Mouse (Mus musculus): ENCODE results near the gene Fbxl8.
A peak's percentile ranks its signal among the peaks of the same experiment; 100 is the strongest.
"Not testable (repeated sequence)": the region's sequence is repeated elsewhere in the genome, so short reads cannot be mapped to it uniquely, and the experiment has no call there.

The Fbxl8 gene

DNA sequence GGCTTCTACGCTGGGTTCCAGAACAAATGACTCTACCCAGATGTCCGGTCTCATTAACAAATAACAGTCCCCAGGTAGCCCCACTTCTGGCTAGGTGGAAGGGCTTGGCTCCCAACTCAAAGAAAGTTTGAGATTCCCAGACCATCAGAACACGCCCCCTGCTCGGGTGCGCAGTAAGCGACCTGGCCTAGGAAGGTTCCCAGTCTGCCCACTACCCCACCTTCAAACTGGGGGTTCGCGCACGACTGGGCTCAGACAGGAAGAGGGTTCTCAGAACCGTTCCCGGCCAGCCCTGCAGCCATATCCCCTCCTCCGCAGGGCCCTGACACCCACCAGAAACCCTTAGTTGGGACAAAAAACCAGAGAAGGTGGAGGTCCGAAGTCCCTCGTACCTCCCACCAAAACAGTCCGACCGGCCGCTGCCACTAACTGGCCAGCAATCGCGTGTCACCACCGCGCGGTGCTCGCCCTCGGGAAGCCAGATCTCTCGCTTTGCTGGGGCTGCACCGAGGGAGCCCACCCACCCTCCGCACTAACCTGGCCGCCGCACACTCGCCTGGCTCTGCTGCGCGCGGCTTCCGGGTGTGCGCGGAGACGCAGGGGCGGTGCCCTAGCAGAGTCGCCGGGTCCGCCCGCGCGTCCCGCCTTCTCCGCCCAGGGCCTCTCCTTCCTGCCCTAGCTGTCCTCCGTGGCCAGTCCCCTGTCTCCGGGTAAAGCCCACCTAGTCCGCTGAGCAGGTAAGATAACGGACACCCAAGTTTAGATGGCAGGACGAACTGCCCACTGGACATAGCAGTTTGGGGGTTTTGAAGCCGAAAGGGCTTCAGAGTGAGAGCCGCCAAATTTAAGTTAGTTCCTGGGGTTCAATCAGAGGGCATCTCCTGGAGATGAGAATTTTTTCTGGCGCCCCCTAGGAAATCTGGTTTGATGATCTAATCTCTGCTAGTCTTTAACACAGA, at the start of gene Fbxl8, which contains the start of gene Tradd:
Fbxl8 (plus strand) TSS at position 625 of the 959 bp plus-strand sequence.
Tradd (minus strand) TSS at position 586 of the 959 bp plus-strand sequence.
- DNase-seq (ENCODE audit: low spot score) = peak; percentile 72

DNA sequence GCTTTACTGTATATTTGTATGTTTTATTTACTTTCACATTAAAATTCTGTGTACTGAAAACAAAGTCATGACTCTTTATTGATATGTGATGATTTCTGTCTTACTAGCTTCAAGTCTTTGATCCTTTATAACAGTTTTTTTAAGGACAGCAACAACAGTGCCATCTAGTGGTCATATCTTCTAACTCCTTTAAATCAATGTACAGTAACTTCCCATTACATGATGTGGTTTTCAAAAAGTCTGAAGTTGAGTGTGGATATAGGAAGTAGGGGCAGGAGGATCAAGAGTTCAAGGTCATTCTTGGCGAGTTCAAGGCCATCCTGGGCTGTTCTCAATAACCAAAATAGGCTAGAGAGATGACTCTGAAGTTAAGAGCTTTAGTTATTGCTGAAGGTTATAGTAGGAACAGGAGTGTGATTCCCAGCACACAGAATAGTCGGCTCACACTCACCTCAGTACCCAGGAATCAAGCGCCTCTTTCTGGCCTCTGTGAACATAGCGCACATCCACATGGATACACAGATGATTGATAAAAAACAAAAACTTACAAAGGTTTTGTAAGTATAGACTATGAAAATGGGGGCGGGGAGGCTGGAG, 46.4 kb upstream of the Fbxl8 start:
- DNase-seq (ENCODE audit: low spot score) = no peak

DNA sequence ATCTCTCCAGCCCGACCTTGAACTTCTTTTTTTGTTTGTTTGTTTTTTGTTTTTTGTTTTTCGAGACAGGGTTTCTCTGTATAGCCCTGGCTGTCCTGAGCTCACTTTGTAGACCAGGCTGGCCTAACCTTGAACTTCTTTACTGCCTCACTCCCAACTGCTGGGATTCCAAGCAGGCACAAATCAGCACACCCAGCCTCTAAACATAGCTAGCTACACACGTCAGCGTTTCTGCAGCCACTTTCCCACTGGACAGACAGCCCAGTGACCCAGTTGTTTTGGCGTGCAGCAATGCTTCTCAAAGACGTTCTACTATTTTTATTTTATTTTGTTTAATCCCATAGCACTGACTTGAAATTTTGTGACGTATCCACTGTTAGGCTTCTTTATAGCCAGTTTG, 40.6 kb upstream of the Fbxl8 start:
- no peak for DNase-seq (ENCODE audit: low spot score)

DNA sequence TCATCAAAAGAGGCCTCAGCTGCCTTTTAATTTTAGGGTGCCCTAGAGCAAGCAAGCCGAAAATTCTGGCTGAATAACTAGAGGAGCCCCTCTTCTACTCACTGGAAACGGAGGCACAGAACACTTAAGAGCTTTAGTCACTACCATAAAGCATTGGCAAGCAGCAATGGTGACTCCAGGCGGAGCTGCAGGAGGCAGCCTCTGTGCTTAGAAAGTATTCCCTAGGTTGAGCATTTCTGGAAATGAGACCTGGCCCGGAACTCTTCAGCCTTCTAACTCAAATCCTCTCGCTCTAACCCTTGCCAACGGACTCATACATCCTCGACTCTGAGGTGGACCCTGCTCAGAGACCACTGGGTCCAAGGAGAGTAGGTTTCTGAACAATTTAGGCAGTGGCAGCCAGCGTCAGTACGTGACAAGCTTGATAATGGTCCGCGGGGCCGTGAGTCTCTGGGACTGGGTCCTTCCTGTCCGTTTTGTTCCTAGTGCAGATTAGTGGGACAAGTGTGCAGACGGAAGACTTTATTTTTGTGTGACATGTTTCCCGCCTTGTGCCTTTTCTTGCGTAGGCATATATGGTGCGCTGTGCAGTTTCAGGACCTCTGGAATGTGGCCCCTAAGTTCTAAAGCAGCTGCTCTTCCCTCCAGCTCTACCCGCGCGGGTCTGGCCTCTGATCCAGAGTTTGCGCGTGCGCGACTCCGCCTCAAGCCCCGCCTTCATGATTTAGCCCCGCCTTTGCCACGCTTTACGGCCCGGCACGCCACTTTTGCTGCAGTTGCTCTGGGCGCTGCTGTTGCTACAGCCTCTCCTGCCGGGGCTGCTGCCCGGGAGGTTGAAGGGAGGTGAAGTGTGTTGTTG, 39.8 kb upstream of the Fbxl8 start, which contains the start of gene D230025D16Rik:
D230025D16Rik (plus strand) TSS at position 733 of the 859 bp plus-strand sequence.
- peak; percentile 98 for DNase-seq (ENCODE audit: low spot score)

DNA sequence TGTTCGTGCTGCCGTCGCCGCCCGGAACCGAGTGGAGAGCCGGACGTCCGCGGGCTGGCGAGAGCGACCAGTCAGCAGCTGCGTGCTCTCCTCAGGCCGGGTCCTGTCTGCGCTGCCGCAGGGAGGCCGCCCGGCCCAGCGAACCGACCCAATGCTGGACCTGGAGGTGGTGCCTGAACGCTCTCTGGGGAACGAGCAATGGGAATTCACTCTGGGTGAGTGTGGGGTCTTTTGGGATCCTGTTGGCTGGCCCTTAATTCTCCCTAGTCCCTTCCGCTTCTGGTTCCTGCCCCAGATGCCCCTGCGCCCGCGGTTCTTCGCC, 39.2 kb upstream of the Fbxl8 start:
- no peak for DNase-seq (ENCODE audit: low spot score)

DNA sequence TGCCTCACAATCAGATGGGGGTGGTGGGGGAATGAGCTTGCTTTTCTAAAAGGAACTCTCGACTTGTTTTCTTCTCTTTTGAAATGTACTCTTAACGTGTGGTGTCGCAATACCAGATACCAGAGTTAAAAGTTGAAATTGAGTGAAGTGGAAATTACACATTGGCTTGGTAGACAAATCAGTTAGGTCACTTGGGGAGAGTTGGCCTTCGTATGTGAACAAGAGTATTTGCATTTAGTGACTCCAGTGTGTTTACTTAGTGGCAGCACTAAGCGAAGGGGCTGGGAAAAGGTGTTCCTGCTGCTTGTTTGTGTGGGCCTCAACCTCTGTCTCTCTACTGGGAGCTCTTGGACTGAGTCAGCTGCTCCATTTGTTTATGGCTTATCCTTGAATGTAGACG, 38.5 kb upstream of the Fbxl8 start:
- DNase-seq (ENCODE audit: low spot score) = peak; percentile 4

DNA sequence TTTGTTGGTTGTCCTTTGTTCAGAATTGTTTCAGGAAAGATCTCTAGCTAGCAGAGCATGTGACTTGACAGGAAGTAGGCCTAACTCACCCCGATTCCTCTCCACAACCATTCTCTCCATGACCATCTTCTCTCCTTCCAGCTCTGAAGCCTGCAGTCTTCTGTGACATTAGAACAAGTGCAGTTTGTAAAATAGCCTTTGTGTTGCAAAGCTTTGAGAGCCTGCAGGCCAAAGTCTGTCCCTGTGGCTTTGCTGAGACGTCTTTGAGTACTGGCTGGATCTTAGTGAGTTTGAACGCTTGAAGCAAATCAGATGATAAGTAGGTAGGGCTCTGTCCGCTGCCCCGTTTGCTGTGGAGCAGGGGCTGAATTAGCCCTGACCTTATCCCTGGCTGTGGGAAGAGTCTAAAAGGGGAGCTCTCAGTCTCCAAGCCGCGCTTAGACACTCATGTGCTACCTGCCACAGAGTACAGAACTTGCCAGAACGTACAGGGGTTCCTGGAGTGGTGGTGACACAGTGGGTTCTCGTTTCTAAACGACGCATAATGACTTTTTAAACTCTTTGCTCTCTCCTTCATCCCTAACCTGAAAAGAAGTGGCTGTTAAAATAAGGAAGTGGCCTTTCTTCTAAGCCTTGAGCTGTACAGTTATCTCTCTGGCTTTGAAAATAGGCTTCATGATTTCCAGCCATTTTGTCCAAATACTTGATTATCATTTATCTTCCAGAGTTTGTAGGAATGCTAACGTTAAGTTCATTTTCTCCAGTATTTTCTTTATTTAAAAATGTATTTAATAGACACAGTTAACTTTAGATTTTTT, 32.7 kb upstream of the Fbxl8 start:
- no peak for DNase-seq (ENCODE audit: low spot score)

DNA sequence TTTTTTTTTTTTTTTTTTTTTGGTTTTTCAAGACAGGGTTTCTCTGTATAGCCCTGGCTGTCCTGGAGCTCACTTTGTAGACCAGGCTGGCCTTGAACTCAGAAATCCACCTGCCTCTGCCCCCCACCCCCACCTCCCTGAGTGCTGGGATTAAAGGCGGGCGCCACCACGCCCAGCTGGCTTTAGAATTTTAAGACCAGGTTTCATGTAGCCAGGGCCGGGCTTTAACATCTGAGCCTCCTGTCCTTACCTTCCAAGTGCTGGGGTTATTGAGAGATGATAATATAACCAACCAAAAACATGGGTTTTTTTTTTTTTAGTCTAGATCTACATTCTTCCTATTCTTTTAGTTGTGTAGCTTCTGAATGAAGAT, 32.1 kb upstream of the Fbxl8 start:
- not testable (repeated sequence) for DNase-seq (ENCODE audit: low spot score)

DNA sequence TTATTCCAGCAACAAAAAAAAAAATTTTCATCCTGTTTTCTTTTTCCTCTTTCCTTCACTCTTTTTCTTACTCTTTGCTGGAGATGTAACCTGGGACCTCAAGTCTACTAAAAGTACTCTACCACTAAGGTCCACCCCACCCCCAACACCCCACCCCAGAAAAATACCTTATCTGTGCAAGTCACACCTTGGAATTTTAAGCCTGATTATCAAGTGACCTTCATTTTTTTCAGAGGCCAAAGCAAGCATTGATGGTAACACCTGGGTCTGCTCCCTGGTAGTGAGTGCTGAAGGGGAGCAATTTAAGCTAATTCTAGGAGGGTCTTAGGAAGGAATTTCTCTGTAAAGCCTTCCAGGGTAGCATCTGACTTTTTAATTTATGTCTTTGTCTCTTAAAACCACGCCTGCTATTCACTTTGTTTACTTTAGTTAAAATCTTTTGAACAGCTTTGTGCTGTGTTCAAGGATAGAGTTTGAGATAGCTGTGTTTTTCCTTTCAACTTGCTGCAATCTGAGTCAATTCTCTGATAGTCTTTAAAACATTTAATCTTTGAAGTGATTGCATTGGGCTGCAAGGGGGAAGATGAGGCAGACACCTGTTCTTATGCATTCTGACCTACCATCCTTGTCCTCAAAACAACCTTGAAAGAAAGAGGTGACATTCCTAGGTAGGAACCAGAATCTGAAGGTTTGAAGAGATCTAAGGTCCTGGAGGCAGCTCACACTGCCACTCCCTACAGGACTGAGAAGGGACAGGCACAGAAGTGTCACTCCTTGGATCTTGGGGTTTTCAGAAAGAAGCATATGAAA, 31.1 kb upstream of the Fbxl8 start:
- no peak for DNase-seq (ENCODE audit: low spot score)

DNA sequence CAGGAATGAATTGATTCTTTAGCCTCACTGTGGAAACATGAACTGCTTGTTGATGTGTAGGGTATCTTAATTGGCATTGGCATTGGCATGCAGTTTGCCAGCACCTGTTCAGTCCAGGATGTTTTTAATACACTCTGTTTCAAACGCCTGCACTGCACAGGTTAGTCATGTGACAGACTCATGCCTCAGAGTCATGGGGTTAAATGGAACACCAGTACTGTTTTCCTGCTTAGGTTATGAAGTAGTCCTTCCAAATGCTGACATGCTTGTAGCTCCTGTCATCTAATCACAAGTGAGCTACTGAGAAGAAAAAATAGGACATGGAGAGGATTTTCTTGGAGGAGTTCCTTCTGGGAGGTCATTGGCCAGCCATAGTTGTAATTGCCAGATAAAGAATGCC, 29.2 kb upstream of the Fbxl8 start:
- no peak for DNase-seq (ENCODE audit: low spot score)

DNA sequence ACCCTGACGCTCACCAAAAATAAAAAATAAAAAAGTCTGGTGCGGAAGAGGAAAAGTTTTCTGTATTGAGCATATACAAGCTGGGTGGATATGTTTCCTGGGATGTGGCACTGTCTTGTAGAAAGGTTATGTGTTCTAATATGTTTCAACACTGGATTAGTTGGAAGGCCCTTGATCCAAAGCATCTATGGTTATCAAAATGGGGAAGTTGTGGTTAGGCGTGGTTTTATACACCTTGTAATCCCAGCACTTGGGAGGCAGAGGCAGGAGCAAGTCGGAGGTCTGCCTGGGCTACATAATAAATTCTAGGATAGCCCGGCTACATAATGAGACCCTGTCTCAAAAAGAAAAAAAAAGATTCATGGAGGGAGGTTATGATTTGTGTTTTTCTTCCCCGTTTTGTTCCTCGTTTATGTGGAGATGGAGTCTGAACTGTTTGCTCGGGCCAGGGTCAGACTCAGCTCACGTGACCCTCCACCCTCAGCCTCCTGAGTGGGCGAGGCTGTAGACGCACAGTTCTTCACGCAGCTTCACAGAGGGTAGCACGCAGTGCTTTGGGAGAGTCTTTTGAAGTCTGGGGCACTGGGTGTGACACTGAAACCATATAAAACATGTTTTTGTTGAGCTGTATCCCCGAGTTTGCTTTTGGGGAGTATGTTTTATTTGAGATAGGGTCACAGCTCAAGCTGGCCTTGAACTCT, 26.9 kb upstream of the Fbxl8 start:
- DNase-seq (ENCODE audit: low spot score) = no peak

DNA sequence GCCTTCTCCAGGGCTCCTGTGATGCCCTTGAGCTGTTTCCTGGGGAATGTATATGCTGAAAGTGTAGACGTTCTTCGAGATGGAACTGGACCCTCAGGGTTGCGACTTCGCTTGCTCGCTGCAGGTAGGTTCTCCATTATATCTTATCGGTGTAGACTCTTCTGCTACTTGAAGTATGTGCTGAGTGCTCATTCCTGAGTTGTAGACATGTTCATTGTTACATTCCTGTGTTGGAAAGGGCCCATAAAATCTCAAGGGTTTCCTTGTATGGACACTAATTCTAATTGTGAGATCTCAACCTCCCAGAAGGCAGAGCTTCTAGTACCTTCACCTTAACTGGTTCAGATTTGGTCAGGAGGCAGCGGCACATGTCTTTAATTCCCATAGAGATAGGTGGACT, 23.4 kb upstream of the Fbxl8 start:
- no peak for DNase-seq (ENCODE audit: low spot score)

DNA sequence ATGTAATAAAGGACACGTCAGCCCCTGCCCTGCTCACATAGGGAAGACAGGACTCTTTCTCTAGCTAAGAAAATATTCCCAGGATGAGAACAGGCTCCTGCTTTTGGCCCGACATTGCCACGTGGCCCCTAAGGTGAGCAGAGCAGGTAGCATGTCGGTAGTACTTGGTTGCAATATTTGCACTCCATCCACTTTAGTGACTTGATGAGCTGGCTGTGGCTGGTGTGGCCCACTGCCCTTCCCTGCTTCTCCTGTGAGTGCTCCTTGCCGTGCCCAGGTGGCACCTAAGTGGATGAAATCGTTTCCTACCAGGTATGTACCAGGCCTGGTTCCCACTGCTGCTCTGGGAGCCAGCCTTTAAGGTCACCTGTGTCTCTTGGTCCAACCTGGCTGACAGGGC, 12.5 kb upstream of the Fbxl8 start:
- DNase-seq (ENCODE audit: low spot score) = no peak

DNA sequence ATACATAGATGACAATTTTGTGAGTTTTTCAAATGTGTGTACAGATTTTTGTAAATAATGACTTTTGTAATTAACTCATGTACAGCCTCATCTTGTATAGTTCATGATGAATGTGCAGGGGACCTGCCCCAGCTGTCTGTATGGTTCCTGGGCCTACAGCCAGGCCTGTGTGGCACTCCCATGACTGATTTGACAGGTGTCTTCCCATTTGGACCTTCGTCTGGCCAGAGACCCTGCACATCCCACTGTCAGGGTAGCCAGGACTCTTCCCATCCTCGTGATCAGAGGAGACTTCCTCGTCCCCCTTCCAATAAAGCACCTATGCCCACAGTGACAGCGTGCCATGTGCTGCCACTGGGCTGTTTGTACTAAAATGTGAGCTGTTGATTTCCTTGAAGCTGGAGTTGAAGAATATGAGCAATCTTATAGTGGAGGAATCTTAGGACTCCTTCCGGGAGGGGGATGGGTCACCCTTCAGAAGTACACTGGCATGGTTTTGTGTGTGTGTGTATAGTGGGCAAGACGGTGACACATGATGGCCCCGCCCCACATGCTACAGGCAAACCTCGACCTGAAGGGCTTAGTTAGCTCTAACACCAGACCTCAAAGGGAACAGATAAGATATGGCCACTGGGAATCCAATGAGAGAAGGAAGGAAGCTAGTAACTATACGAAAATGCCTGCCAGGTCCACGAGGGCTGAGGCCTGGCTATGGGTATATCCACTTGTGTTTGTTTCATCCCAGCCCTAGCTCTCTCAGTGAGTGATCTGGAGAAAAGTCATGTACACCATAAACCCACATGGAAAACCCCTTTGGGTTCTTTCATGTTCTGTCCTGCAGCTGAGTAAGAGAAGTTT, 11.5 kb upstream of the Fbxl8 start:
- DNase-seq (ENCODE audit: low spot score) = no peak

DNA sequence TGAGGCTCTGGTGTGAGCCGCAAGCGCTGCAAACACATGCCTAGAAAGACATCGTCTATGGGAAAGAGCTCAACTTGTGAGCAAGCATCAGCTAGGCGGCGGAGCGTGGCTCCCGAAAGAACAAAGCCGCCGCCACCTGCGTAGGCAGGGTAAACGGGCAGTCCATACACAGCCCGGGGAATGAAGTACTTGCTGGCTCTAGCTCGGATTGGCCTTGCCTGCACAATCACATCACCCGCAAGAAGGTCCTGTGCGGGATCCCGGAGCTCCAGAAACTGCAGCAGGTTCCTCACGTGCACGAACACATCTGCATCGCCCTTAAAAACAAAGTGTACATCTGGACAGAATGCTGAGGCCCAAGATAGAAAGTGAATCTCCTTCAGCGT, 10.7 kb upstream of the Fbxl8 start:
- no peak for DNase-seq (ENCODE audit: low spot score)

DNA sequence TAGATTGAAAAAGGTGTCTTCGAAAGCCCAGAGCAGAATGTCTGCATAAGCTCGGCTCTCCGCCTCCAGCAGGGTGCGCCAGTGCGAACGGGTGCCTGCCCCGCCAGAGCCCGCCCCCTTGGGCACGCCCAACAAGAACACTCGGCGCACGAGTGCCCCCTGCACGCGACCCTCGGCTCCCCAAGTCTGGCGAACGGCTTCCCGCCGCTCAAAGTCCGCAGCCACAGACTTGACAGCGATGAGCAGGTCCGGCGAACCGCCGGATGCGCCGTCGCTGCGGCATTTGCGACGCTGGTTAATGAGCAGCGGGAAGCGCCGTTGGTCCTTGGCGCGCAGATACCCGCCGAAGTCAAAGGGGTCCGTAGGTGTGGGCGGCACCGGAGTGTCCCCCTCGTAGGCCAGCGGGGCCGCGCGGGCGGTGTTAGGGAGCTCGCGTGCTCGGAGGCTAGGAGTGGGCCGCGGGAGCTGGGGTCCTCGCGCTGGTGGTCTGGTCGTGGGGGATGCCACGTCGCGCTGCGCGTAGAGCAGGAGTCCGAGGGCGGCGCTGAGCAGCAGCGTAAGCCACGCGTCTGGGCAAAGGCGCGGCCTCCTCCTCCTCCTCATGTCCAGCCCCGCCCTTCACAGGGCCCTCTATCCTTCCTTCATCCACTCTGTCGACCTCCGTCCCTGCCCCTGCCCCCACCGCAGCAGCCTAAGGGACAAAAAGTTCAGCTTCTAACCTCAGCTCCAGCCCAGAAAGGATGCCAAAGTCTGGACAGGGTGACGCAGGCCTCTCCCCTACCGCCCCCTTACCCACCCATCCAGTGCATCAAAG, 10.1 kb upstream of the Fbxl8 start:
- peak; percentile 81 for DNase-seq (ENCODE audit: low spot score)

DNA sequence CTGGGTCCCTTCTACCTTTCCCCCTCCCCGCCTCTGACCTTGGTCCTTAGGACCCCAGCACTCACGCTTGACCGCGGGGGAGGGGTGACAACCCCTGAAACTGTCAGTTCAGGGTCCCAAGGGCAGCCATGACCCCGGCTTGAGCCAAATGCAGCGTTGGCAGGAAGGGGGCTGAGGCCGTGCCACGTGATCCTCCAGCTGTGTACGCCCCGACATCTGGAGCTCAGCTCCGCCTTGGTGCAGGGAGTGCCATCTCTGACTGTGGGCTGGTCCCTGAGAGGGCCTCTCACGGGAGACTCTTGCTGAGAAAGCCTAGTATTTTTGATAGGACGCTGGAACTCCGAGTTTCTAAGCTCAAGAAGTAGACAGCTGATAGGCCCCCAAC, 9.5 kb upstream of the Fbxl8 start, which contains the start of gene B3gnt9:
B3gnt9 (minus strand) TSS at position 188 of the 385 bp plus-strand sequence.
- DNase-seq (ENCODE audit: low spot score) = peak; percentile 44

Data from spleen, adult 12 weeks (tissue).